Mouse (Mus musculus) CD8-positive naive resting alpha-beta T cell, adult 2 months (primary cell): Measurements from ENCODE around the gene Gipc3.

Experiments used
- DNase-seq, 2 experiments: peaks; one replicate each; pipeline ENCODE4 v3.0.0; 2022; ENCODE audit warnings: low read depth in 2 of 2, low spot score in 2 of 2

The Gipc3 gene

GRCm38 (mm10) chr10:81285694-81286450 lies 57.2 kb downstream of the Gipc3 start:
- DNase-seq, result peak; percentile 85 to 91
